In genomic region chr17:71000255-71000654, GRCm38 (mm10) we compare ENCODE assay signal across 10 mouse cellular contexts. TPM values are rescaled to one million over a fixed set of nuclear protein-coding genes. Genes with fewer than 3 reads are reported as not detected.
DNase-seq lines count a peak whose midpoint lies in the region; ATAC-seq and TF ChIP-seq lines count a peak whose summit lies in the region.
"Had no signal": no experiment of that assay in that cellular context is flagged by ENCODE, and none has a peak within 500 bp of the region (broad histone marks: within the 10 kb centered on the region; RNA-seq: fewer than 3 reads in every experiment).

No protein-coding gene starts in this region.

- no peak for TF ChIP-seq POLR2A in bone marrow macrophage, adult 2 months (IDR thresholded peaks at IDR 0.05; ENCODE audit: borderline replicate concordance, low read depth, low read length)

- ATAC-seq in kidney, embryonic 15.5 days (replicated peaks; ENCODE audit: low FRiP score): no peak
- no peak for ATAC-seq in hindbrain, embryonic 13.5 days (ENCODE audit: low FRiP score)

- DNase-seq in kidney, postnatal 4 days: no peak
- no peak for DNase-seq in spleen, adult 18-20 months
- DNase-seq in embryo, embryonic 10.5 days (ENCODE audit: low spot score): no peak
- DNase-seq in right cerebral cortex, postnatal 4 days: no peak
- DNase-seq: gastrocnemius, postnatal 36 days; lung, postnatal 10 days had no signal

- no peaks in the 10 kb centered on the region for H3K9me3 ChIP-seq in kidney, embryonic 15.5 days (replicated peaks)
- H3K9me3 ChIP-seq in hindbrain, embryonic 13.5 days: no peaks in the 10 kb centered on the region

- H3K27ac ChIP-seq in kidney, embryonic 15.5 days: peak overlapping the region; percentile 32; the same call in 1 of the 2 replicates
- no peak overlapping the region for H3K27ac ChIP-seq in bone marrow macrophage, adult 2 months (ENCODE audit: insufficient read depth, low read depth, low read length)
- no peak overlapping the region for H3K27ac ChIP-seq in hindbrain, embryonic 13.5 days
- no peak overlapping the region for H3K27ac ChIP-seq in macrophage

- H3K36me3 ChIP-seq in kidney, embryonic 15.5 days: peaks cover 19% of the 10 kb centered on the region
- H3K36me3 ChIP-seq in hindbrain, embryonic 13.5 days: peaks cover 11% of the 10 kb centered on the region
- H3K36me3 ChIP-seq in macrophage (ENCODE audit: inconsistent target): peaks cover 13% of the 10 kb centered on the region

- 57% methylated on average over 2 of the region's 2 CpGs for WGBS in kidney, embryonic 15.5 days
- WGBS in hindbrain, embryonic 13.5 days: 80% methylated on average over 2 of the region's 2 CpGs
- WGBS in macrophage (ENCODE audit: missing documents): 94% methylated on average over 1 of the region's 2 CpGs

- peak overlapping the region; percentile 68 for H3K4me2 ChIP-seq in kidney, embryonic 15.5 days
- H3K4me2 ChIP-seq in hindbrain, embryonic 13.5 days: peak overlapping the region; percentile 34; the same call in 1 of the 2 replicates

- H3K4me3 ChIP-seq in kidney, embryonic 15.5 days (replicated peaks): peak overlapping the region; percentile 74
- peak overlapping the region; percentile 32; the same call in 1 of the 2 replicates for H3K4me3 ChIP-seq in bone marrow macrophage, adult 2 months (ENCODE audit: insufficient read depth, low read length)
- H3K4me3 ChIP-seq in hindbrain, embryonic 13.5 days: no peak overlapping the region
- H3K4me3 ChIP-seq in macrophage (ENCODE audit: inconsistent target): 0 out of 2 replicates have a peak overlapping the region, but pooled peaks have one; percentile 97

- H3K4me1 ChIP-seq in kidney, embryonic 15.5 days: peaks cover 44% of the 10 kb centered on the region
- peaks cover 29% of the 10 kb centered on the region for H3K4me1 ChIP-seq in bone marrow macrophage, adult 2 months (ENCODE audit: control insufficient read depth, insufficient read depth, low read length)
- H3K4me1 ChIP-seq in hindbrain, embryonic 13.5 days (replicated peaks): peaks cover 20% of the 10 kb centered on the region

- H3K27me3 ChIP-seq in kidney, embryonic 15.5 days: no peaks in the 10 kb centered on the region
- no peaks in the 10 kb centered on the region for H3K27me3 ChIP-seq in hindbrain, embryonic 13.5 days

- peak overlapping the region; percentile 16; the same call in 1 of the 2 replicates for H3K9ac ChIP-seq in kidney, embryonic 15.5 days
- H3K9ac ChIP-seq in hindbrain, embryonic 13.5 days: peak overlapping the region; percentile 43; the same call in 1 of the 2 replicates

- peaks cover 65% of the 10 kb centered on the region for H3K79me2 ChIP-seq in macrophage (ENCODE audit: inconsistent target)

- TF ChIP-seq CTCF in bone marrow macrophage, adult 2 months (IDR thresholded peaks at IDR 0.05; ENCODE audit: low read depth, low read length): no peak

RNA-seq across cellular contexts. Expression of gene Myom1, which starts 2.2 kb away (rescaled TPM):
- 5.5 and 6.0 TPM in 2 replicates for polyA plus RNA-seq in kidney, embryonic 15.5 days (2015; fragmentation: Nextera tagmentation; extraction: Ambion mirVana)
- 1.8 and 4.0 TPM in 2 replicates for polyA plus RNA-seq in bone marrow macrophage, adult 2 months (2012; ENCODE audit: insufficient read depth, insufficient read length, missing spikeins)
- 1.2 and 1.6 TPM in 2 replicates for polyA plus RNA-seq in hindbrain, embryonic 13.5 days (2015; fragmentation: Nextera tagmentation; extraction: Ambion mirVana)
- total RNA-seq in macrophage (2018; cell fraction: chromatin; rRNA removed): 1 to 10 TPM in 21 of 26 experiments, under 1 TPM in 5; 0.43 to 4.0 (median 1.9) TPM
- total RNA-seq in macrophage (2018; cell fraction: cytosol; rRNA removed): 1 to 10 TPM in 10 of 26 experiments, under 1 TPM in 16; 0.03 to 2.0 (median 0.59) TPM
- 1 to 10 TPM in 17 of 26 experiments, under 1 TPM in 9; 0.29 to 5.4 (median 1.4) TPM for total RNA-seq in macrophage (2018; cell fraction: nucleus; rRNA removed)
- polyA plus RNA-seq in macrophage (2018): 0.82 to 2.0 TPM (median 1.5 TPM) in 3 replicates

RNA-seq across cellular contexts. Expression of gene Myl12a, which starts 2.4 kb away (rescaled TPM):
- polyA plus RNA-seq in kidney, embryonic 15.5 days (2015; fragmentation: Nextera tagmentation; extraction: Ambion mirVana): 642 and 672 TPM in 2 replicates
- 266 and 277 TPM in 2 replicates for polyA plus RNA-seq in bone marrow macrophage, adult 2 months (2012; ENCODE audit: insufficient read depth, insufficient read length, missing spikeins)
- 153 and 157 TPM in 2 replicates for polyA plus RNA-seq in hindbrain, embryonic 13.5 days (2015; fragmentation: Nextera tagmentation; extraction: Ambion mirVana)
- total RNA-seq in macrophage (2018; cell fraction: chromatin; rRNA removed): 100 to 1,000 TPM in 3 of 26 experiments, 10 to 100 TPM in 23; 24.7 to 135 (median 64.5) TPM
- 100 to 1,000 TPM; 181 to 361 (median 240) TPM for total RNA-seq in macrophage (2018; cell fraction: cytosol; rRNA removed)
- 100 to 1,000 TPM in 13 of 26 experiments, 10 to 100 TPM in 13; 38.7 to 179 (median 98.3) TPM for total RNA-seq in macrophage (2018; cell fraction: nucleus; rRNA removed)
- 198 to 502 TPM (median 243 TPM) in 3 replicates for polyA plus RNA-seq in macrophage (2018)
